Mouse (Mus musculus) A20 (cell line): Measurements from ENCODE around the gene Tsc2.

Experiments
- DNase-seq: peaks from one replicate; pipeline ENCODE4 v3.0.0-alpha.2; 2011; ENCODE audit warnings: low read depth, low spot score

Tsc2 gene

DNA sequence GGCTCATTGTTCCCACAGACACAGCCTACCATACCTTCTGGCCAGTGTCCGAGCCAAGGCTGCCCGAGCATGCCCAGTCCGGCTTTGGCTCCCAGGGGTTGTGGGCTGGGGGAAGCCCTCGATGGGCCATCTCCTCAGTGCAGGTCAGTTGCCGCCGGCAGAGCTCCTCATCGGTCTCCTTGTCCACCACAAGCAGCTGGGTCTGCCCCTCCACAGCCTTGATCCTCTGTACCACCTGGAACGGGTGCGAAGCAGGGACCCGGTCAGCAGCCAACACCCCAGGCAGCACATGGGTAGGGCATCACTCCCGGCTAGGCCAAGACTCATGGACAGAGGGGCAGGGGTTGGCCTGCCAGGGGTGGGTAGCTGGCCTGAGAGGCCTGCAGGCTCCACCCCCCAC, 15.1 kb upstream of the Tsc2 start:
- DNase-seq, result no peak

DNA sequence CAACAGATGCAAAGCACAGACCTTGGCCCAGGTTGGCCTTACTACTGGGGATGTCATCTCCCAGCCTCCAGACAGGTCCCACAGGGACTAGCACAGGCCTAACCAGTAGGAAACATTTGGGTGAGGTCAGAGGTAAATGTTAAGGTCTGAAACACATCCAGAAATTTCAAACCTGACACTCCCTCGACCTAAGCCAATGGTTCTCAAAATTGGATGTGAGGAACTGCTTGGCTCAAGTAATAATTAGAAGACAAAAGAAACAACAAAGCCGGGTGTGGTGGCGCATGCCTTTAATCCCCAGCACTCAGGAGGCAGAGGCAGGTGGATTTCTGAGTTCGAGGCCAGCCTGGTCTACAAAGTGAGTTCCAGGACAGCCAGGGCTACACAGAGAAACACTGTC, 14.0 kb upstream of the Tsc2 start:
- no peak for DNase-seq

DNA sequence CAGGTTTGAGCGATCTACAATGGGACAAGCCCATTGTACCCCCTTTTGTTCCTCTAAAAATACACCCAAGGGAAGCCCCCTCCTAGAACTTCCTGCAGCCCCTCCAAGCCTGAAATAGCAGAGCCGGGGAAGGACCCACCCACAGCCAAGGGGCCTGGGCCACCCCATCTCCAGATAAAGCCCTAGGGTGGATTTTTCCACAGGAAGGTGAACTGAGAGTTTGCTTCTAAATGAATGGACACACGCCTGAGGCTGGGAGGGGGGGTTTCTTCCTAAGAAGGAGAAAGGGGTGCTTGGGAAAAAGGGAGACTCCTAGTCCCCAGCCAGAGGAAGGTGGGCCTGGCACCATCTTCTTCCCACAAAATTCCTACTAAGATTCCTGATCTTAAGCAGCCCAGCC, 13.5 kb upstream of the Tsc2 start:
- no peak for DNase-seq

DNA sequence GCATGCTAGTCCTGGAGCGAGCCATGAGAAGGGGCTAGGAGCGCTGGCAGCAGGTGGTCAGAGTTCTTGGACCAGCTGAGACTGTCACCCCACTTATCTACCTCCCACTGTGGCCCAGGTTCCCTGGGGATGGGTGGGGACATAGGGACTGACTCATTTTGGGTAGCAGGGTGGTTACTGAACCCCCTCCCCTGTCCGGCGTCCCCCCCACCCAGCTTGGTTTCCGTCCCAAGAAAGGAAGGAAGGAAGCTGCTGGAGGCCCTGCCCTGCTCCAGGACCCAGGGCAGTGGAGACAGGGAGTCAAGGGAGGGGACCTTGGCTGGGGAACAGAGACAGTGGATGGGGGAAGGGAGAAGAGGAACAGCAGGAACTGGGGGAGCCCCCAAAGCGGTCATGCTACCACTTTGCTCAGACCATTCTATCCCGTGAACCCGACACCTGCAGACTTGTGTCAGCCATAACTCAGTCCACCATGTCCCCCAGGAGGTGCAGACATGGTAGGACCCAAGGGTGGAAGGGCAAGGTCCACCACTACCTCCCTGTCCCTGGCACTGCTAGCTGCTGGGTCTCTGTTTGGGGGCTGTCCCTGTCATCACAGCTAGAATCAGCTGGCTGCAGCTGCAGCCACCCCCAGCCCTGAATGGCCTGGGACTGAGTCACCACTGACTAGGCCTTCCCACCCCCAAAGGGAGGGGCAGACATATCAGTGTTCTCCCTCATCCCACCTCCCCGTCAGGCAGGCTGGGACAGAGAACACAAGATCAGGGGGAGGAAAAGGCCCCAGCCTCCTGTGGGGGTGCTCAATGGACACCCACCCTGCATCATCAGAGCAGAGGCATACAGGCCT, 12.7 kb upstream of the Tsc2 start:
- peak; percentile 64 for DNase-seq

DNA sequence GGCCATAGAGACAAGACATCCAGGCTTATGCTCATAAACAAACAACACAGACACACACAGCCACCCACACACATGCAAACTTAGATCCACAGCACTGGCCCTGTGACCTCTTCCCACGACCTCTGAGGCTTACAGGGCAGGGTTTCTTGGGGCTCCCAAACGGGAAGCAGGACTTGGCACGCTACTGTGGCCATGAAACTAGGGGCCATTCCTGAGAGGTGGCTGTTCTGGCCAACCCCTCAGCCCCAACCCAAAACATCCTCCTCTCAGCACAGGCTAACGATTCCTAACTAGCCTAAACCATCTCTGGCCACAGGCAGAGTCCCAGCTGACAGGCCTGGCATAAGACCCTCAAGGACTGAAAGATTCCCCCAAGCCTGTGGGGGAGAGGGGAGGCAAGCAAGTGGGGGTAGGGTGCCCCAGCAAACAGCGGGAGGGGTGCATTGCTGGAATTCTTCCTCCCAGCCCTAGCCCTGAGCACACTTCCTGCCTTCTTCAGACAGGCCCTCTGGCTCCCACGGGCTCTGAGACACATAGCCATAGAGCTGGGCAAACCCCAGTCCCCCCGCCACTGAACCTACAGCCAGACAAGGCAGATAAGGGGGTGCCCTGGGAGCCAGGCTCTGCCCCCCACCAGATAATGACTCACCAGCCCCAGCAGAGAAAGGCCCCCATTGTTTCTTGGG, 11.7 kb upstream of the Tsc2 start:
- no peak for DNase-seq

DNA sequence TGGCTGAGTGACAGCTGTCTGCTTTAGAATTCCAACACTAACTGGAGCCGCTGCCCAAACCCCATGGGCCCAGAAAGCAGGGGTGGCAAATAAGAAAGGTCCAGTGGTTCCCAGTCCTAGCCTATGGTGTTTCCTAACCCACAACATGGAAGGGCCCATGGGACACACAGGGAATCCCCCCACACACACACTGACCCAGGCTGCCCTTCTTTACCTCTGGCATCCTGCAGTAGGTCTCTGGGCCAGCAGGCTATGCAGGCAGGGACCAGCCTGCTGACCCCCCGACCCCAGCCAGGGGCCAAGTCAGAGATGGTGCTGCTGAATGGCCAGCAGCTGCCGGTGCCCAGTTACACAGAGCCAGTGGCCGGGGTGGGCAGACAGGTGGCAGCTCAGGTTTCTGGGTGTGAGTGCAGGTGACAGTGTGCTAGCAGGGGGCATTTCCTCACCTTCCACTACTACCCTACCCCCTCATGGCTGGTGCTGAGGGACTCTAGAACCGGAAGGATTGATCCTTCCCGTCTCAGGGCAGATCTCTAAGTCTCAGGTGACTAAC, 10.4 kb upstream of the Tsc2 start:
- DNase-seq, result no peak

DNA sequence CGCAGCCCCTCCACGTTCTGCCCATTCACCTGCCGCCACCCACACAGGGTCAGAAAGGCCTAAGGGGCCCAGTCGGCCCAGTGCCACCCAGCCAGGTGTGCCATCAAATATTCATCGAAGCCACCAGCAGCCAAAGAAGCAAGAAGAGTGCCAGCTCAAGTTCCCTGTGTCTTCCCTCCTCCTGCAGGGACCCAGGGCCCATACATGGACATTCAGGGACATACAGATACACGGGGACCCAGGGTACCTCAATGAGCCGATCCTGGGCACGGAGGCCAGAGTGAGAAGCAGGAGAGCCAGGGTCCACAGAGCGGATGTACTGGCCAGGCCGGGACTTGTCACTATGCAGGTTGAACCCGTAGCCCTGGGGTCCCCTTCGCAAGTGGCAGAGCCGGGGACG, 9.5 kb upstream of the Tsc2 start:
- DNase-seq, result no peak

DNA sequence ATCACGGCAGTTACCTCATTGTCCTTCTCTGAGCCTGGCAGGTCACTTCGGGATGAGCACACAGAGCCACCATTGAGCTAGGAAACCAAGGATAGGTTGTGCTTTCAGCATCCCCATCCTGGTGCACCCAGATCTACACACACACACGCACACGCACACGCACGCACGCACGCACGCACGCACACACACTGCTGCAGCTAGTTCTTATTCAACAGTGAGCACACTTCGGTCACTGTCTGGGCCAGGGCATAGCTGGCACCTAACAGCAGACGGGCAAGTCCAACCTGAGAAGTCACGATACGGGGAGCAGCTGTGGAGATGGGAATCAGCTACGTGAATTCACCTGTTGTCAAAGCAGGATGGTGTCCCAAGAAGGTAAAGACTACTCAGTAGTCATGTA, 8.2 kb upstream of the Tsc2 start:
- DNase-seq, result no peak

DNA sequence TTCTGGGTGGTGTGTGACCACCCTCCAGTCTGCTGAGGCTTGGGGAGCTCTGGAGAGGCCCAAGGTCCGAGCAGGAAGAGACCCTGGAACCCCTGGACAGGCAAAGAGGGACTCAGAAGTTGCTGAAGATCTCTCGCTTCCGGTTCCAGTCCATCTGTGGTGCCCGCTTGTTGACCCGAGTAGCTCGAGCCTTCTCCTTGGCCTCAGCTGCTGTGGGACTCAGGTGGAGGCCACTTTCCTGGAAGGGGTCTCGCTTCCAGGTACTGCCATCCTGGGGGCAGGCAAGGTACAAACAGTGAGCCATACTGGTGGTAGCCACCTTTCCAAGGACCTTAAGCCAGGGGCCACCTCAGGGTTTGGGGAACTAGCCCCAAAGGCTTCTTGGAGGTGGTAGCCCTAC, 7.7 kb upstream of the Tsc2 start:
- no peak for DNase-seq

DNA sequence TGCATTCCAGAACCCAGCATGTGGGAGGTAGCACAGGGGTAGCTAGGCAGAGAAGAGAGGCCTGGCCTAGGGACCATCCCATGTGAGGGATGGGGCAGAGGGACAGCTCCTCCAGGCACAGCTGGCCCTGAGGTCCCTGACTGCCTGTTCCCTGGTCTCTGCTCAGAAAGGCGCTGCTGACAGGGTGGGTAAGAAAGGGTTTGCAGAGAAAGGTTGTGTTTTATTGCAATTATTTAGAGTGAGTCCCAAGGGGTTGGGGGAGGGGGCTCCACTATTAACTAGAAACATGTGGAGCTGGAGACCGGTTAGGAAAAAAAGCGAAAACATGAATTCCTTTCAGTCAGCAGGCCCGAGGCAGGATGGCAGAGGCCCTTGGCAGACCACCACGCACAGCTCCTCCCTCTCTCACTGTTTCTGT, 7.2 kb upstream of the Tsc2 start:
- no peak for DNase-seq

DNA sequence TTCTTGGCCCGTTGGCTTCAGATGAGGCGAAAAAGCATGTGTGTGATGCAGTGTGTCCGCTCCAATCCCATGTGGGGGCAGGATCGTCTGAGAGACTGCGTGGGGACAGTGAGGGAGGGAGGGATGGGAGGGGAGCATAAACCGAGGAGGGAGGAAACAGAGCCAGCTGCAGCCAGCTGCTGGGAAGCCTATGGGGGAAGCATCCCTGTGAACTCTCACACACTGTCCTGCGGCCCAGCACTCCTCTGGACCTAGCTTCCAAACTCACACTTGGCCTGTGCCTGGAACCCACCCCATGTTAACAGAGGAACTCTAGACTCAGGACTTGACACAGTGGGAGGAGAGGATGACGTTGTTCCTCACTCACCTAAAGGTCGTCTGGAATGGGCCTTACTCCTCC, 6.4 kb upstream of the Tsc2 start:
- no peak for DNase-seq

DNA sequence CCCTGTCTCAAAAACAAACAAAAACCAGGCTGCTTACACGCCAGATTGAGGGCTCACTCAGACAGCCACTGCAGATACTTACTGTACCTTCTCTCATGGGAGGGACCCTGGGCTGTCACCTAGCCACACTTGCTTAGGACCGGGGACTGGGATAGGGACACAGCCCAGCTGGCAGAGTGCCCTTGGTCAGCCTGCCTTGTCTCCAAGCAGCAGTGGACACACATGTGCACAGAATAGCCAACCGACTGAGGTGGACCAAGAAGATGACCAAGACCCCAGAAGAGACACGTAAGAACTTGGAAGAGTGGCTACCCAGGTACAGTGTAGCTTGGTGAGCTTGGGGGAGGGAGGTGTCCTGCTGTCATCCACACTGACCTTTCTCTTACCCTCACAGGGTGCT, 5.8 kb upstream of the Tsc2 start:
- no peak for DNase-seq

DNA sequence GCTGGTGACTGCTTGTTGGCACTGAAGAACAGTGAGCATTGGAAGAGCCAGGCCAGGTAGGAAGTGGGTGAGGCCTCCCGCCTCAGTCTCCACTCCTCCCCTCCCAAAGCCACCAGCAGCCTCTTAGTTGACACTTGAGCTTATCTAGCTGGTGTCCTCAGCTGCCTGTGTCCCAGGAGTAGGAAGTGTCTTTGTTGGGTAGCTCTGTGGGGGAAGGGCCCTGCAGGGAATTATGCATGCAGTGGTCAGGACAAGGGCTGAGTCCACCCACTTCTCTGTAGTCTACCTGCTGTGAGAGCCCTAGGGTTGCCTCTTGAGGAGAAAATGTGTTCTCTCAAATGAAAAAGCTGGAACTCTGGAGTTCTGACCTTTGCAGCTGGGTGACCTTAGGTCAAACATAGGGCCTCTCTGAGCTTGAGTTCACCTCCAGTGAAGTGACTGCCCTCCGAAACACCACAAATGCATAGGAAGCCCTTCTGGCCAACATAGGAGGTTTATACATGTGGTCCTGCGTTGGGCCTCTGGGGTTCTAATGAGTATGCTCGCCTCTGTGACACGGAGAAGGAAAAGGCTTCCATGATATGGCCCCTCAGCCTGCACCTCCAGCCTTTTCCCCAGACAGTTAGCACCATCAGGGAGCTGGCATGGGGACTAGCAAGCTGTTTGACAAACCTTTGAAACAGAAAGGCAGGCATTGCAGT, 4.5 kb upstream of the Tsc2 start:
- no peak for DNase-seq

DNA sequence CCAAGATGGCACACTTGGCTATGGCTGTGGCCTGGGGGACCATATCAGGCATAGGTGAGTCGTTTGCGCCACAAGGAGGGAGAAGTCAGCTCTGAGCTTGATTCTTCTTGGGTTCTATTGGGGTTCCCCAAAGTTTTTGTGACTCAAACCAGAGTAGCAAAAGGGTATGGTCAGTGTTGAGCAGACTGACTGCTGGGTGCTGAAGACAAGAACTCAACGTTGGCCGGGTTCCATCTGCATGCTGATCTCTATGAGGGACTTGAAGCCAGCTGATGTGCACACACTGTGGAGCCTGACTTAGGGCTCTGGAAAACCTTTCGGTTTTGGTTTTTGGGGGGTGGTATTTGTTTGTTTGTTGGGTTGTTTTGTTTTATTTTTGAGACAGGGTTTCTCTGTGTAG, 3.3 kb upstream of the Tsc2 start:
- peak; percentile 27 for DNase-seq

DNA sequence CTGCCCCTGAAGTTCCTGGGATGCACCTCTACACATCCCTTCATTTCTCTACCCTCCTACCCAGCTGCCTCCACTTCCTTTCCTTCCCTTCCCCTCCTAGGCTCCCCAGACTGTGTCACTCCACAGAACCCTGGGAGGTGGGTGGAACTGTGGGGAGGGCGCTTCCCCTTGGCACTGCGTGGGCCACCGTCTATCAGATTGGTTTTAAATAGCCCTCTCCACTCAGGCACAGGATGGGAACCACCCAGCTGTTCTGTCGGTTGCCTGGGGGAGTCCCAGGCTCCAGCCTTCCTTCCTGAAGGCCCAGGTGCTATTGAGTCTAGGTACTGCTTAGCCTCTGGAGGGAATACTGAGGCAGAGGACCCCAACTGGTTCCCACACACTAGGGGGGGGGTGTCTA, 2.6 kb upstream of the Tsc2 start:
- no peak for DNase-seq

DNA sequence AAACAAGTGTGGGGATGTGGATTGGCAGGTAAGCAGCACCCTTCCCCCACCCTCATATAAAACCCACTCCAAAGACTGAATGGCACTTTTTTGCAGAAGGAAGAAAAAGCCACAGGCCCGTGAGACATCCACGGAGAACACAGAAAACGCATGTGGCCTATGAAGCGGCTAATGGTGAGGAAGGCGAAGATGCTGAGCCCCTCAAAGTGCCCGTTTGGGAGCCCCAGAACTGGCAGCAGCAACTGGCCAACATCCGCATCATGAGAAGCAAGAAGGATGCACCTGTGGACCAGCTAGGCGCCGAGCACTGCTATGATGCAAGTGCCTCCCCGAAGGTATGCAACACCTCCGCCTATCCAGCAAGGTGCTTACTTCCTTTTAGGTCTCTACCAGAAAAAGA, 1.4 kb upstream of the Tsc2 start:
- DNase-seq, result no peak

DNA sequence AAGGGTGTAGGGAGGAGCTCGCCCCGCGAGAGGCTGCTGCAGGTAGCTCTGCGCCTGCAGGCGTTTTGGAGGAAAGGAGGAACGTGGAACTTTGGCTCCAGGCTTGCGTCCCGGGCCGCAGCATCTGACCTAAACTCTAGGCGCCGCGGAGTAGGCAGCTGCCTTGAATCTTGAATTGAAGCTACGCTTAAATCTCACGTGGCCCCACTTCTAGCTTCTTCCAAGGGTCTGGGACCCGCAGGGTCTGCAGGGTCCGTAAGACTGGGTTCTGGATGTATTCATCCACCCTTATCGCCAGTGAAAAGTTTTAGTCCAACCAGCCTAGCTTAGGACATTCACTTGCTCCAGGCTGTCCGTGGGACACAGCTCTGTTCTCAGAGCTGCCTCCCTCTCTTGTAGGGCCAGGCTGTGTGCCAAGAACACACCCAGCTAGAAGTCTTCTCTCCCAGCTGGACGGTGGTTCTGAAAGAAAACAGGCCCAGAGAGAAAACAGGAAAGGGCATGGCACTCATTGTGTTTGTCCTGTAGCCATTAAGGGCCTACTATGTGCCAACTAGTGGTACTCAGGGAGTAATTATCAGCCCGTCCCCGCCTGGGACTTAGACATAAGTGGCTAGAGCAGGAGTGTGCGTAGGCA, 501 bp upstream of the Tsc2 start:
- DNase-seq, result no peak

DNA sequence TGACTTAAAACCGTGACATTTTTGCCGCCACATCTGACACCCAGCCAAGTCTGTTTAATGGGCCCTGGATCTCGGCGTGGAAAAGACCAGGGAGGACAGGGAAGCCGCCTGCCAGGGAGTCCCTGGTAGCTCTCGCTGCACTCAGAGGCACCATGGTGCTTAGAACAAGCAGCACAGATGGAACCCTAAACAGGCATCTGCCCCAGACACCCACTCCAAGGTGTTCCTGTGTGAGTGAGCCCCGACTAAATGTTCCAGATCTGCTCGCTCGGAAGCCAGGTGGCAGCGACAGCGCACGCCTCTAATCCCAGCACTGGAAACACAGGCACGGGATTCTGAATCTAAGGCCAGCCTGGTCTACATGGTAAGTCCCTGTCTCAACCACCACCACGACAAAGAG, 2.4 kb downstream of the Tsc2 start:
- DNase-seq, result no peak

DNA sequence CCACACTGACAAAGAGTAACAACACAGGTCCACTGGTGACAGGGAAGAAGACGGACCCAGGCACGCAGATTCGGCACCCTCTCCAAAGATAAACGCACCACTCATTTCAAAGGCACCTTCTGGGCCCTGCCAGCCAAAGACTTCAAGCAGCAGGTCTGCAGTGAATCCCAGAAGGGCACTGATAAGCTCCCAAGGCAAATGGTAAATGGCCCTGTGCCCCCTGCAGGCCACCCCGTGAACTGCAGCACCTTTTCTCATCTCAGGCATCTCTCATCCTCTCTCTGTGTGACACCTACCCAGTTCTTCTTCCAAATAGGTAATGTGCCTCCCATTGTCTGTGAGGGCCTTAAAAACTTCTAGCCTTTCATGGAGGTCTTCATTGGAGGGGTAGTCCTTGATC, 3.8 kb downstream of the Tsc2 start:
- peak; percentile 70 for DNase-seq

DNA sequence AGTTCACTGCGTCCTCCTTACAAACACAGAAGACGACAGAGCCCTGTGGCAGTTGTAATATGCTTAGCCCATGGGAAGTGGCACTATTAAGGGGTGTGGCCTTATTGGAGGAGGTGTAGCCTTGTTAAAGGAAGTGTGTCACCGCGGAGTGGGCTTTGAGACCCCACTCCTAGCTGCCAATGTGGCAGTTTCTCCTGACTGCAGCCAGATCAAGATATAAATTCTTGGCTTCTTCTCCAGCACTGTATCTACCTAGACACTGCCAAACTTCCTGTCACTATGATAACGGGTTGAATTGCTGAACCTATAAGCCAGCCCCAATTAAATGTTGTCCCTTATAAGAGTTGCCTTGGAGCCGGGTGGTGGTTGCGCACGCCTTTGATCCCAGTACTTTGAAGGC, 7.0 kb downstream of the Tsc2 start:
- DNase-seq, result no peak

DNA sequence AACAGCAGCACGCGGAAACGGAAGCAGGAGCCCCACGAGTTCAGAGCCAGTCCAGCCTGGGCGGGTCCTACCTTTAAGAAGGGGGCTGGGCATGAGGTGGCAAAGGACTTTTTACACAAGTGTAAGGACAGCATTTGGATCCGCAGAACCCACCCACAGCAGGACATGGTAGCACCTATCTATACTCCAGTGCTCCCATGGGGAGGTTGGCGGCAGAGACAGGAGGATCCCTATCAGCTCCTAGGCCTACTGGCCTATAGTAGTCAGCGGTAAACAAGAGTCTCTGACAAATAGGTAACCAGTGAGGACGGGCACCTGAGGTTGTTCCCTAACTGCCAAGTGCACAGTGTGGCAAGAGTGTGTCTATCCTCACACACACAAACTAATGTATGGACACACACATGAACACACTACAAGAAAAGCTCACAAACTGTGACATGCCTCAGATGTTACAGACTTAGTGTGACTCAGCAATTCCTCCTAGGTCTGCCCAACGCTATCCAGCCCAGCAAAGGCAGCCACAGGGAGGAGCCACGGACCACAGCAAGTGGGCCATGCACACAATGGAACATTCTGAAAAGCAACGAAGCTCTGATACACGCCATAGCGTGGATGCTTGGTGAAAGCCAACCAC, 14.8 kb downstream of the Tsc2 start:
- DNase-seq, result no peak

DNA sequence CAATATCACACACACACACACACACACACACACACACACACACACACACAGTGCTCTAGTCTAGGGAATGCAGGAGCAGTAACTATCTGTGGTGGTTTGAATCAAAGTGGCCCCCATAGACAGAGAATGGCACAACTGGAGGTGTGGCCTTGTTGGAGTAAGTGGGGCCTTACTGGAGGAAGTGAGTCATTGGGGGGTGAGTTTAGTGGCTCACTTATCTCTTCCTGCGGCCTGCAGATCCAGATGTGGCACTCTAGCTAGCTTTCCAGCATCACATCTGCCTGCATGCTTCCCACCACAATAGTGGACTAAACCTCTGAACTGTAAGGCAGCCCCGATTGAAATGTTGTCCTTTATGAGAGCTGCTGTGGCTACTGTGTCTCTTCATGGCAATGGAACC, 21.7 kb downstream of the Tsc2 start:
- DNase-seq, result no peak
